Mouse (Mus musculus): Measurements from ENCODE around the gene Ubb. TPM values are rescaled to one million over a fixed set of nuclear protein-coding genes. Genes with fewer than 3 reads are reported as not detected.

The Ubb gene
- polyA plus RNA-seq, 1 experiment from 2014 or later, result 3,903 TPM

- H3K4me1 ChIP-seq (ENCODE audit: control insufficient read depth, insufficient read depth, low read length), result peaks cover 16% of the 10 kb centered on the region
- H3K36me3 ChIP-seq (ENCODE audit: control insufficient read depth, insufficient read depth, low read length), result no peaks in the 10 kb centered on the region
- ATAC-seq (ENCODE audit: insufficient read depth, low FRiP score, low TSS enrichment) (no peak), DNase-seq (ENCODE audit: low spot score) (no peak)
- H3K4me2 ChIP-seq (ENCODE audit: low read depth), result peak overlapping the region; percentile 72
- H3K4me3 ChIP-seq (ENCODE audit: low read depth, low read length), result no peak overlapping the region; the same call in 1 of the 2 replicates
- H3K27ac ChIP-seq (ENCODE audit: low read depth, low read length), result no peak overlapping the region
- H3K27me3 ChIP-seq (ENCODE audit: control insufficient read depth, insufficient read depth, low read length), result no peaks in the 10 kb centered on the region
- no peak overlapping the region for H3K9ac ChIP-seq (ENCODE audit: low read length)
- no peaks in the 10 kb centered on the region for H3K9me3 ChIP-seq (ENCODE audit: control insufficient read depth, low read length)
Measured at GRCm38 (mm10) chr11:62554934-62555517, 4.1 kb downstream of the Ubb start.

- Histone ChIP-seq H3K36me3 (ENCODE audit: control insufficient read depth, insufficient read depth, low read length) (no peaks in the 10 kb centered on the region), H3K27ac (ENCODE audit: low read depth, low read length) (no peak overlapping the region), H3K9ac (ENCODE audit: low read length) (no peak overlapping the region), H3K4me2 (ENCODE audit: low read depth) (no peak overlapping the region), H3K9me3 (ENCODE audit: control insufficient read depth, low read length) (no peaks in the 10 kb centered on the region), H3K4me3 (ENCODE audit: low read depth, low read length) (no peak overlapping the region), H3K4me1 (ENCODE audit: control insufficient read depth, insufficient read depth, low read length) (peaks cover 18% of the 10 kb centered on the region), H3K27me3 (ENCODE audit: control insufficient read depth, insufficient read depth, low read length) (no peaks in the 10 kb centered on the region)
- DNase-seq (ENCODE audit: low spot score) (no peak), ATAC-seq (ENCODE audit: insufficient read depth, low FRiP score, low TSS enrichment) (no peak)
Measured at GRCm38 (mm10) chr11:62555896-62556412, 5.0 kb downstream of the Ubb start.

GRCm38 (mm10) chr11:62557205-62557604 is 6.2 kb downstream of the Ubb start:
- ATAC-seq (ENCODE audit: insufficient read depth, low FRiP score, low TSS enrichment), result no peak

GRCm38 (mm10) chr11:62558152-62558551 is 7.2 kb downstream of the Ubb start:
- Histone ChIP-seq H3K9me3 (ENCODE audit: control insufficient read depth, low read length) (no peaks in the 10 kb centered on the region), H3K36me3 (ENCODE audit: control insufficient read depth, insufficient read depth, low read length) (no peaks in the 10 kb centered on the region), H3K4me1 (ENCODE audit: control insufficient read depth, insufficient read depth, low read length) (peaks cover 18% of the 10 kb centered on the region), H3K9ac (ENCODE audit: low read length) (no peak overlapping the region), H3K27ac (ENCODE audit: low read depth, low read length) (no peak overlapping the region), H3K27me3 (ENCODE audit: control insufficient read depth, insufficient read depth, low read length) (no peaks in the 10 kb centered on the region), H3K4me3 (ENCODE audit: low read depth, low read length) (no peak overlapping the region), H3K4me2 (ENCODE audit: low read depth) (no peak overlapping the region)
- 78% methylated on average over 2 of the region's 2 CpGs for WGBS
- ATAC-seq (ENCODE audit: insufficient read depth, low FRiP score, low TSS enrichment), result no peak
- DNase-seq (ENCODE audit: low spot score), result no peak

More at GRCm38 (mm10) chr11:62557205-62557604, 6.2 kb downstream of the Ubb start:
- no peak overlapping the region for H3K4me2 ChIP-seq (ENCODE audit: low read depth)
- H3K9ac ChIP-seq (ENCODE audit: low read length), result no peak overlapping the region
- DNase-seq (ENCODE audit: low spot score), result no peak
- H3K27me3 ChIP-seq (ENCODE audit: control insufficient read depth, insufficient read depth, low read length), result no peaks in the 10 kb centered on the region
- no peak overlapping the region for H3K27ac ChIP-seq (ENCODE audit: low read depth, low read length)
- no peak overlapping the region for H3K4me3 ChIP-seq (ENCODE audit: low read depth, low read length)
- no peaks in the 10 kb centered on the region for H3K36me3 ChIP-seq (ENCODE audit: control insufficient read depth, insufficient read depth, low read length)
- WGBS, result 69% methylated on average over 5 of the region's 5 CpGs
- H3K4me1 ChIP-seq (ENCODE audit: control insufficient read depth, insufficient read depth, low read length), result peaks cover 18% of the 10 kb centered on the region
- H3K9me3 ChIP-seq (ENCODE audit: control insufficient read depth, low read length), result no peaks in the 10 kb centered on the region

GRCm38 (mm10) chr11:62558961-62559646 is 8.1 kb downstream of the Ubb start:
- no peaks in the 10 kb centered on the region for H3K9me3 ChIP-seq (ENCODE audit: control insufficient read depth, low read length)
- no peak for DNase-seq (ENCODE audit: low spot score)
- no peak overlapping the region for H3K4me2 ChIP-seq (ENCODE audit: low read depth)
- no peak overlapping the region for H3K27ac ChIP-seq (ENCODE audit: low read depth, low read length)
- H3K27me3 ChIP-seq (ENCODE audit: control insufficient read depth, insufficient read depth, low read length), result no peaks in the 10 kb centered on the region
- H3K9ac ChIP-seq (ENCODE audit: low read length), result no peak overlapping the region; the same call in 1 of the 2 replicates
- H3K36me3 ChIP-seq (ENCODE audit: control insufficient read depth, insufficient read depth, low read length), result no peaks in the 10 kb centered on the region
- no peak overlapping the region for H3K4me3 ChIP-seq (ENCODE audit: low read depth, low read length)
- WGBS, result 69% methylated on average over 6 of the region's 6 CpGs
- ATAC-seq (ENCODE audit: insufficient read depth, low FRiP score, low TSS enrichment), result no peak
- H3K4me1 ChIP-seq (ENCODE audit: control insufficient read depth, insufficient read depth, low read length), result peaks cover 12% of the 10 kb centered on the region

GRCm38 (mm10) chr11:62560463-62561016 is 9.6 kb downstream of the Ubb start:
- Histone ChIP-seq H3K4me1 (ENCODE audit: control insufficient read depth, insufficient read depth, low read length) (peaks cover 2% of the 10 kb centered on the region; the same call in 1 of the 2 replicates), H3K36me3 (ENCODE audit: control insufficient read depth, insufficient read depth, low read length) (no peaks in the 10 kb centered on the region), H3K9me3 (ENCODE audit: control insufficient read depth, low read length) (no peaks in the 10 kb centered on the region), H3K9ac (ENCODE audit: low read length) (no peak overlapping the region; the same call in 1 of the 2 replicates), H3K27me3 (ENCODE audit: control insufficient read depth, insufficient read depth, low read length) (no peaks in the 10 kb centered on the region), H3K4me3 (ENCODE audit: low read depth, low read length) (peak overlapping the region; percentile 25; the same call in 1 of the 2 replicates), H3K27ac (ENCODE audit: low read depth, low read length) (no peak overlapping the region), H3K4me2 (ENCODE audit: low read depth) (peak overlapping the region; percentile 35)
- 31% methylated on average over 43 of the region's 43 CpGs for WGBS
- no peak for ATAC-seq (ENCODE audit: insufficient read depth, low FRiP score, low TSS enrichment)
- DNase-seq (ENCODE audit: low spot score), result peak; percentile 24

- no peak for DNase-seq (ENCODE audit: low spot score)
- H3K4me2 ChIP-seq (ENCODE audit: low read depth), result no peak overlapping the region
- H3K4me1 ChIP-seq (ENCODE audit: control insufficient read depth, insufficient read depth, low read length), result peaks cover 2% of the 10 kb centered on the region; the same call in 1 of the 2 replicates
- 82% methylated on average over 2 of the region's 2 CpGs for WGBS
- H3K27ac ChIP-seq (ENCODE audit: low read depth, low read length), result no peak overlapping the region
- no peak overlapping the region for H3K4me3 ChIP-seq (ENCODE audit: low read depth, low read length)
- no peak for ATAC-seq (ENCODE audit: insufficient read depth, low FRiP score, low TSS enrichment)
- H3K36me3 ChIP-seq (ENCODE audit: control insufficient read depth, insufficient read depth, low read length), result no peaks in the 10 kb centered on the region
- H3K9me3 ChIP-seq (ENCODE audit: control insufficient read depth, low read length), result no peaks in the 10 kb centered on the region
- H3K27me3 ChIP-seq (ENCODE audit: control insufficient read depth, insufficient read depth, low read length), result no peaks in the 10 kb centered on the region
- H3K9ac ChIP-seq (ENCODE audit: low read length), result no peak overlapping the region
Measured at GRCm38 (mm10) chr11:62563590-62563989, 12.6 kb downstream of the Ubb start.

- 71% methylated on average over 7 of the region's 7 CpGs for WGBS
Measured at GRCm38 (mm10) chr11:62565747-62566146, 14.8 kb downstream of the Ubb start.

More at GRCm38 (mm10) chr11:62565747-62566146, 14.8 kb downstream of the Ubb start:
- no peaks in the 10 kb centered on the region for H3K36me3 ChIP-seq (ENCODE audit: control insufficient read depth, insufficient read depth, low read length)
- no peaks in the 10 kb centered on the region for H3K27me3 ChIP-seq (ENCODE audit: control insufficient read depth, insufficient read depth, low read length)
- ATAC-seq (ENCODE audit: insufficient read depth, low FRiP score, low TSS enrichment), result no peak
- H3K4me1 ChIP-seq (ENCODE audit: control insufficient read depth, insufficient read depth, low read length), result no peaks in the 10 kb centered on the region
- H3K27ac ChIP-seq (ENCODE audit: low read depth, low read length), result no peak overlapping the region
- H3K9me3 ChIP-seq (ENCODE audit: control insufficient read depth, low read length), result no peaks in the 10 kb centered on the region
- H3K9ac ChIP-seq (ENCODE audit: low read length), result no peak overlapping the region
- DNase-seq (ENCODE audit: low spot score), result no peak
- H3K4me2 ChIP-seq (ENCODE audit: low read depth), result no peak overlapping the region
- H3K4me3 ChIP-seq (ENCODE audit: low read depth, low read length), result no peak overlapping the region
